Mouse (Mus musculus) cerebellum, adult 18-20 months (tissue): ENCODE results near the gene Vmn2r47.
"Not testable (repeated sequence)": the region's sequence is repeated elsewhere in the genome, so short reads cannot be mapped to it uniquely, and the experiment has no call there.

Source experiments
- DNase-seq, 2 experiments: peaks; one replicate each; pipeline ENCODE4 v3.0.0; 2021

Gene Vmn2r47

GRCm38 (mm10) chr7:9841225-9841624 is at the start of gene Vmn2r47:
TSS of gene Vmn2r47 (minus strand) at chr7:9841325.
- DNase-seq: not testable (repeated sequence)

DNA sequence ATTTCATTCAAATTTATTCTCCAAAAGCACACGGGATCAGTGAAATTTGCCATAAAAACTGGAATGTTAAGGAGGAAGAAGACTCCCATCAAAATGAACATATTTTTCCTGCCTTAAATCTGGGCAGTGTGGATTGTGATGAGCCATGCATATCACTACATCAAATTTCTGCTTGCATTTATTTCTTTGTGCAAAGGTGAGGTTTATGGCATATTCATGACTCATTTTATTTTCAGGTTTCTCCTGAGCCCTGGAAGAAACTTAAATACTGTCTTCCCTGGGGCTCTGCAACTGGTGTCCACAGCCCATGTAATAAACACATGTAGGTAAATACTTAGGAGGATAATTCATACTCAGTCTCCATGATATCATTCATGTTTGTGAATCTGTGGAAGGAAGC is 70.7 kb downstream of the Vmn2r47 start, which contains the start of gene Vmn2r46:
Vmn2r46 (minus strand) TSS at position 101 of the 400 bp plus-strand sequence.
- DNase-seq: not testable (repeated sequence)
